Mouse (Mus musculus) fat pad, adult 2 months (tissue): ENCODE results near the gene D13Ertd608e.
"Not testable (repeated sequence)": the region's sequence is repeated elsewhere in the genome, so short reads cannot be mapped to it uniquely, and the experiment has no call there.

Source experiments
- DNase-seq: peaks from one replicate; pipeline ENCODE4 v3.0.0-alpha.2; 2011; ENCODE audit warnings: low read depth, low spot score; ENCODE audit errors: extremely low read depth

The D13Ertd608e gene

GRCm38 (mm10) chr13:119835320-119836056, at the start of gene D13Ertd608e:
Gene D13Ertd608e (plus strand): TSS chr13:119836006.
- not testable (repeated sequence) for DNase-seq

- no peak for DNase-seq
Measured at GRCm38 (mm10) chr13:119789851-119790717, 45.7 kb upstream of the D13Ertd608e start.

- DNase-seq = peak; percentile 26
Measured at GRCm38 (mm10) chr13:119790761-119791579, 44.8 kb upstream of the D13Ertd608e start, which contains the start of gene Zfp131. Gene Zfp131 (minus strand): TSS chr13:119790889.

GRCm38 (mm10) chr13:119791580-119792135, 44.1 kb upstream of the D13Ertd608e start:
- no peak for DNase-seq

GRCm38 (mm10) chr13:119792791-119793404, 42.9 kb upstream of the D13Ertd608e start:
- DNase-seq = no peak

- DNase-seq = no peak
Measured at GRCm38 (mm10) chr13:119797656-119798055, 38.1 kb upstream of the D13Ertd608e start.

GRCm38 (mm10) chr13:119808937-119809336, 26.9 kb upstream of the D13Ertd608e start:
- DNase-seq = no peak

GRCm38 (mm10) chr13:119810031-119810430, 25.8 kb upstream of the D13Ertd608e start:
- no peak for DNase-seq

GRCm38 (mm10) chr13:119816798-119817197, 19.0 kb upstream of the D13Ertd608e start:
- no peak for DNase-seq

GRCm38 (mm10) chr13:119817579-119818206, 18.1 kb upstream of the D13Ertd608e start:
- no peak for DNase-seq

- DNase-seq = not testable (repeated sequence)
Measured at GRCm38 (mm10) chr13:119830116-119830515, 5.7 kb upstream of the D13Ertd608e start, which contains the start of gene AF067063. Gene AF067063 (minus strand): TSS chr13:119830216.

- DNase-seq = not testable (repeated sequence)
Measured at GRCm38 (mm10) chr13:119836324-119836811, 562 bp downstream of the D13Ertd608e start.

GRCm38 (mm10) chr13:119837719-119838337, 2.0 kb downstream of the D13Ertd608e start:
- DNase-seq = not testable (repeated sequence)

GRCm38 (mm10) chr13:119839982-119840381, 4.2 kb downstream of the D13Ertd608e start:
- DNase-seq = not testable (repeated sequence)

GRCm38 (mm10) chr13:119862399-119862798, 26.6 kb downstream of the D13Ertd608e start:
- not testable (repeated sequence) for DNase-seq

- DNase-seq = not testable (repeated sequence)
Measured at GRCm38 (mm10) chr13:119864395-119864999, 28.7 kb downstream of the D13Ertd608e start.

- DNase-seq = peak; percentile 39
Measured at GRCm38 (mm10) chr13:119886896-119887295, 51.1 kb downstream of the D13Ertd608e start.

GRCm38 (mm10) chr13:119894685-119895084, 58.9 kb downstream of the D13Ertd608e start, which contains the start of gene Tcstv1:
Gene Tcstv1 (minus strand): TSS chr13:119894785.
- not testable (repeated sequence) for DNase-seq
